Mouse (Mus musculus): ENCODE results near the gene St6gal1.

DNA sequence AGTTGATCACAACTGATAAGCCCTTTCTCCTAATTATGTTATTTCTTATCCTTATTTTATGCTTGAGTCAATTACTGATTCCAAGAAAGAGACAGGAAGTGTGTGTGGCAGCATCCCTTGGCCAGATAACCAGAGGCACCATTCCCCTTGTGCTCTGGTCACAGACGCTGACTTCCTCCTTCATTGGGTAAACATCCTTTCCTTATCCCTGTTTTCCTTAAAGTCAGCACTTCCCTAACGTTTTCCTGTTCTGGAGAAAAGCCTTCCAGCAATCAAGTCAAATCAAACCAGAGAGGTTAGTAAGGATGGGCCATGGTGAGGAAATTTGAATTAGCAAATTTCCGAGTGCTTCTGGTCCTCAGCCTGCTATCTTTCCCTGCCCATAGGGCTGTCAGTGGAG lies 48.6 kb upstream of the St6gal1 start:
- no peak for TF ChIP-seq CTCF (IDR thresholded peaks at IDR 0.05; ENCODE audit: borderline replicate concordance, extremely low read depth, insufficient read depth, insufficient read length)
- TF ChIP-seq POLR2A (IDR thresholded peaks at IDR 0.05; ENCODE audit: borderline replicate concordance, extremely low read depth, insufficient read depth, insufficient read length, poor library complexity, severe bottlenecking) = no peak

Measured in brain, embryonic 14.5 days (tissue).